Mouse (Mus musculus) mesoderm, embryonic 11.5 days (tissue): ENCODE measurements around the gene Abraxas2.

Source experiments
- DNase-seq: peaks from one replicate; pipeline ENCODE4 v3.0.0-alpha.2; 2012; ENCODE audit warnings: low read depth, low spot score

Abraxas2 gene

GRCm38 (mm10) chr7:132859042-132859958 lies at the start of gene Abraxas2:
Gene Abraxas2 (plus strand): TSS chr7:132859225.
- DNase-seq = peak; percentile 88

- no peak for DNase-seq
Observed at GRCm38 (mm10) chr7:132809721-132810120, 49.3 kb upstream of the Abraxas2 start.

DNA sequence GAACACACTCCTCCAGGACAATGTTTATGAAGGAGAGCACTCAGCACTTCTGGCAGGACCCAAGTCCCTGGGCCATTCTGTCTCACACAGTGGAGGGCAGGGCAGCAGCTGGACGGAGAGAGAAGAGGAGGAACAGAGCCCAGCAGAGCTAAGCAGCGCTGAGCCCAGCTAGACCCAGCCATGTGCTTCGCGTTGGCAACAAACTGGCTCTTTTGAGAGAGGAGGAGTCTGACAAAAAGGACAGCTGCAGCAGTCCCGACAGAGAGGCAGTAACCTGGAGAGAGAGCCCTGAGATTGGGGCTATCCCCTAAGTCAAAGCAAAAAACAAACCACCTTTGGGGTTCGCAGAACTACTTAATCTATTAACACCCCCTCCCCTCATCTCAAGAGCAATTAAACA lies 48.7 kb upstream of the Abraxas2 start:
- peak; percentile 37 for DNase-seq

- peak; percentile 92 for DNase-seq
Observed at GRCm38 (mm10) chr7:132810879-132811278, 48.1 kb upstream of the Abraxas2 start.

DNA sequence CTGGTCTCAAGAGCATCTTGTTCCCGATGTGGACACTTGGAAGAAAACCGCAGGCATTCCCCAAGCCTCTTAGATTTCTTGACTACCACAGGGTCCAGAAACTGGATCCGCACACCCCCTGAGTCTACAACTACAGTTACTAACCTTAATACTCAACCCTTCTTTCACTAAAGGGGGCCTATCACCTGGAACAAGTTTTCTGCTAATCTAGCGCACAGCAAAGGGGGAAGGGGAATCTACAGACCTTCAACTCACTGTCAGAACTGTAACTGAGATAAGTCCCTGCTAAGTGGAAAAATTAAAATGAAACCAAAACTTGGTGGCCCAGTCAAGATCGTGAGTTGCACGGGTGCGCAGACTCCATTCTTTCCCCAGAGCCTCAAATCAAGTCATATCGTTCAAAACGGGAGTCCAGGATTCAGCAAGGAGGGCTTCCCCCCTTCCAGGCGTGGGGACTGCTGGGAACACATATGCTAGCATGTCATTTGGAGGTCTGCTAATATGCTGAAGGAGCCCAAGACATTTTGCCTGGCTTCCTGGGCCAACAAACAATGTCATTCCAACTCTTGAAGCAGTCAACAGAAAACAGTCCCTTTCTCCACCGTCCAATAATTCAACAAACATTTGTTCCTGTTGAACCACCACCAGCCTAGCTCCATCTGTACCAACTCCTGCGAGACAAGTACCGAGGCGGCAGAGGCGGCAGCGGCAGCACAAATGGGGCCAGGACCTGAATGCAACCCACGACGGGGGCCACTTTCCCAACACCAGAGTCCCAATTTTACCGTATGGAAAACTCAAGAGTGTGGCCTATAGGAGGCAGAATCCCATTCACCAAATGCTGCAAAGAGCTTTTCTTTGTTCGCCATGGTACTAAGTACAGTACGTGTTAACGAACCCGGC lies 47.1 kb upstream of the Abraxas2 start:
- peak; percentile 35 for DNase-seq

DNA sequence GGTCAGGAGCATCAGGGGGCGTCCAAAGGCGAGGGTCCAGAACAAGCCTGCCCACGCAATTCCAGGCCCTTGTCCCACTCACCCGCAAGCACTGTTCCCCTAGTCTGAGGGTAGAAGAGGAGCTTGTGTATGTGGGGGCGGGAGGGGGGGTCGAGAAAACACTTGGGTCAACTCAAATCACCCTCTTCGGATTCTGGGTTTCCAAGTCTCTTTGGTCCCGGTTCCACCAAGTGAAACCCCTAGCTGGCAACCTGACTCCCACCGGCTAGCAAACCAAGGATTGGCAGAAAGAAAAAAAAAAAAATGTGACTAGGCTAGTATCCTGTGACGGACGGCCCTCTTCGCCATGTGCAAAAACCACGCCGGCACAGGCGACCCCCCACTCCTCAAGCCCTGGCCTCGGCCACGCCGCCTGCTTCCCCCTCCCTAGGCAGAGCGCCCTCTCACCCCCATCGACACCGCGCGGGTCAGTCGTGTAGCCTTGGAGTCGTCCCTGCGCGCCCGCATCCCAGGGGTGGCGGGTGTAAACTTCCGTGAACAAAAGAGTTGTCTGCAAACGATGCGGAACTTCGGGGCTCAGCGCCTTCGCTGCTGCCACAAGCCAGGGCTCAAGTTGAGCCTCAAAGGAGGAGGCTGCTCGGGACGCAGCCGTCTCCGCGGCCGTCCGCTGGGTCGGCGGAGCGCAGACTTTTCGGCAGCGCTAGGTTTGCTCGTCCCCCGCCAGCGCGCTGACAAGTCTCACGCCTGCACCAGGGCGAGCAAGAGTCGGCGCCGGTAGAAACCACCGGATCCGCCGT lies 46.2 kb upstream of the Abraxas2 start:
- peak; percentile 61 for DNase-seq

DNA sequence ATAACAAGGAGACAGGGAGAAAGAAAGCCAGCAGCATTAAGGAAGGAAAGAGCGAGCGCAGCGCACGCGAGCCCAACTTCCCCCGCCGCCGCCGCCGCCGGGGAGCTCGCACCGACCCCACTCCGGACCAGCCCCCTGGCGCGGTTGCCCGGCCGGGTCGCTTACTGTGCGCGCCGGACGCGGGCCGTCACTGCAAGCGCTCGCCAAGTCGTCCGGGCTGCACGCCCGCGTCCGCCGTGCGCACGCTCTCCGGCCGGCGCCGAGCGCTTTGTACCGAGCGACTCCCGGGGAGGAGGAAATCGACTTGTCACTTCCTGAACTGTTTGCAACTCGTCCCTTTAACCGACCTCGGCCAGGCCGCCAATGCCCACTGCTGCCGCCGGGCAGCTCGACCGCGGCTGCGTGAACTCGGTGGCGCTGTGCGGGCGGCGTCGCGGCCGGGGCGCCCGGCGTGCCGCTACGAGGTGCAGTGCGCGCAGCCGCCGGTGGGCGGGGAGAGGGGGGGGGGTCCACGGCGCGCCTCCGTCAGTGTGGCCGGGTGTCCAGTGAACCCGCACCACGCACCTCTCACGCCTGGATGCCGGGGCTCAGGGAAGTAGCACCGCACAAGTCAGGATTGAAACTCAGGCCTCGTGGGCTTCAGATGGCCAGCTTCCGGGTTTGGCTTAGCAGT lies 45.5 kb upstream of the Abraxas2 start, which contains the start of gene Fam53b:
TSS of gene Fam53b (minus strand) at position 471 of the 673 bp plus-strand sequence.
- peak; percentile 82 for DNase-seq

DNA sequence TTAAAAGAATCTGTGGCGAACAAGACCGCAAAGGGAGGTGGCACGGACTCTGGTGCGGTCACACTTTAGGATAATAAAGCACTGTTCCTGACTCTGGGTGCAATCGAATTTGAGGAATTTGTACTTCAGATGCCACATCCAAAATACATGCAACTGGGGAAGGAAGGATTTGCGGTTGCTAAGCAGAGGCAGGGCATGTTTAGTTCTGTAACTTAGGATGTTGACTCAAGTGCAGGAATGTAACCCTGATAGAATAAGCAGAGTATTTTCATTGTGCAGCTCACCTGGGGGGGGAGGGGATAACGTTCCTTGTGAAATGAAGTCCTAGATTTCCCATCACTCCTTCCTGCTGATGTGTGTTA lies 45.0 kb upstream of the Abraxas2 start:
- DNase-seq = no peak

- peak; percentile 63 for DNase-seq
Observed at GRCm38 (mm10) chr7:132815081-132815480, 43.9 kb upstream of the Abraxas2 start.

GRCm38 (mm10) chr7:132816528-132816927 lies 42.5 kb upstream of the Abraxas2 start:
- no peak for DNase-seq

DNA sequence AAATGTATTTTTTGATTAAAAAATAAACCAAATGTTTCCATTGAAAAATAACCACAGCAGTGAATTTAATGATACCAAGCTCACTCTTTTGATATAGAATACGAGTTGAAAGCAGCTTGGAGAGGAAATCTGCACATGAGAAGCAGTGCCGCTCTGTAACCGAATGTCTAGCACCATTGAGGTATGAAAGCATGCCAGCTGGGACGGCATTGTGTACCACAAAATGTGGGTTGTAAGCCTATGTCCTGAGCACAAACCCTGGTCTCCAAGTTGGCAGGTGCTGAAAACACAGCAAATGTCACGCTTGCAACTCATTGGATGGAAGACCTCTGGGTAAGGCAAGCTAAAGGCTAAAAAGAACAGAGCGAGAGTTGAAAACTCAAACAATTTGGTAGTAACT lies 42.0 kb upstream of the Abraxas2 start:
- DNase-seq = no peak

DNA sequence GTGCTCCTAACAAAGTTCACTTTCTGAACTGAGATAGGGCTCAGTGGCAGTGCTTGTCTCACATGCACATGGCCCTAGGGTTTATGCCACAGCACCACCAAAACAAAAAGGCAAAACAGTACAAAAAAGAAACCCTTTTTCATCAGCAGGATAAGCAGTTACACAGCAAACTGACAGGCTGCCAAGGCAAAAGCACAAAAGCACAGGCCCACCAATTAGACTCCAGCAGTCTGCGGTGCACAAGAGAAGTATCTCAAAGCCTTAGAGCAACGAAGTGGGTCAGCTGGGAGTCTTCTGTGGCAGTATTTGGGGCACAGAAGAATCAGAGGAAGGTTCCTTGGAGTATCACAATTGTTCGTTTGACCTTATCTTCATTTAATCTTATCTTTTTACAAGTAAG lies 38.3 kb upstream of the Abraxas2 start:
- DNase-seq = no peak

- no peak for DNase-seq
Observed at GRCm38 (mm10) chr7:132823832-132824231, 35.2 kb upstream of the Abraxas2 start.

DNA sequence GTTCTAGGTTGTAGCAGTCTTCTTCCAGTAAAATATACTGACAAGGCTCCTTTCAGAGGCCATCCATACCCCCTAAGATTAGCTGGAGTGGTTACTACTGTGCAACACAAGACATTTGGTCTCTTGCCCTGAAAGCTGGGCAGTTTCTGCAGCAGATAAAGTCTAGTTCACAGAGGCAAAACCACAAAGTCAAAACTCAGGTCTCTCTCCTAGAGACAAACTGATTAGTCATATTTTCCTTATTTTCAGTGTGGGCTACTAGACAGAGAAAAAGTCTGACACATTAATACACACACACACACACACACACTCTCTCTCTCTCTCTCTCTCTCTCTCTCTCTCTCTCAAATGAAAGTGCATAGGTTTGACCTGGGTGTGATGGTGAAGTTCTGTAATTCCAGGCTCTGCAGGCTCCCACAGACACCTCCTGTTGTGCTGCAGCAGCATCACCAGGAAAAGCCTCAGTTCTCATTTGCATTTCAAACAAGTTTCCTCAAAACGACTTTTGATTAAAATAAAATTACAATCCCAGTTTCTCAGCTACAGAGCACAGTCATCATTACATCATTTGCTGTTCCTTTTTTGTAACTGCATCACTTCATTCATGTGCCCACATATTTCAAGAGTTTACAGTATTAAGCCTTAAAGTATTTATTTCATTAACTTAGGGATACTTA lies 34.5 kb upstream of the Abraxas2 start:
- no peak for DNase-seq

DNA sequence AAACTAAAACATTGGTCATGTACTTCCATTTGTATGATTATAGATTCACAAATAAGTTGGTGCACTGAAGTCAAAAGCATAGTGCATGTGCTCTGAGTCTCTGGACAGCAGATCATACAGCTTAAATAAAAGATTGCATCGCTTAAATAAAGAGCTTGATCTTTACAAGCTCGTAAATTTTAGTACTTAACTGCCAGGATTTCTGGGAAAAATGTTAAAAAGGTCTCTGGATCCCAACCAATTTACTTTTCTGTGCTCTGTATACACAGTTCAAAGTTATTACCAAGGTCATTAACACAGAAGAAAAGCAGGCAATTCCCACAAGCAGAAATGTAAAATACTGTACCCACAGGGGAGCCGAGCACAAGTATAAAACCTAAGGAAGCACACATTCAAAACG lies 28.1 kb upstream of the Abraxas2 start:
- DNase-seq = no peak

GRCm38 (mm10) chr7:132841287-132841686 lies 17.7 kb upstream of the Abraxas2 start:
- DNase-seq = no peak

GRCm38 (mm10) chr7:132842455-132842854 lies 16.6 kb upstream of the Abraxas2 start:
- no peak for DNase-seq

GRCm38 (mm10) chr7:132843152-132843551 lies 15.9 kb upstream of the Abraxas2 start:
- no peak for DNase-seq

DNA sequence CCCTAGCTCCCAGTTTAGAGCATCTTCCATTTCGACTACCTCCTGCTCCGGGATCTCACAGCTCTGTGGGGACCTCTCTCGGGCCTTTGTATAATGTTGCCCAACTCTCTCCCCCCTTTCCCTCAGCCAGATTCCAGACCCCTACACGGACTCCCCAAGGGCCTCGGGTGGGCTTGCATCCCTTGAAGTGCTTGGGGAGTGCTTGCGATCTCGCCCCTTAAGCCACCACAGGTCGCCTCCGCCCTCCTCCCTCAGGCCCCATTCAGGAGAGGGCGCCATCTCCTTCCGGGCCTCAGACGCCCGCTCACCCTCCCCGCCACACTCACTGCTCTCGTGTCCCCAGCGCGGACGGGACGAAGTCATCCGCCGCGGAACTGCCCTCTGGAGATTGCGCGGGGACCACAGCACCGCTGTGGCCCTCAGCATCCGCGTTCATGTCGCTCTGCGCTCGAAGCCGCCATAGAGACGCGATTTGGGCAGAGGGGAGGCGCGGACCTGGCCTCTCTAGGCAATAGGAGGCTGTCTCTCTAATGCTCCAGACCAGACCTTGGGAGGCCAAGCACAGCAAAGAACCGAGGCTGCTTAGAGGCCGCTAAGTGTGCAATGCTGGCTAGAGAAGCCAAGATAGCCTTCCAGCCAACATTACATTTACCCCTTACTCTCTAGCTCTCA lies 6.7 kb upstream of the Abraxas2 start, which contains the start of gene Eef1akmt2:
TSS of gene Eef1akmt2 (minus strand) at position 501 of the 672 bp plus-strand sequence.
- DNase-seq = peak; percentile 89

DNA sequence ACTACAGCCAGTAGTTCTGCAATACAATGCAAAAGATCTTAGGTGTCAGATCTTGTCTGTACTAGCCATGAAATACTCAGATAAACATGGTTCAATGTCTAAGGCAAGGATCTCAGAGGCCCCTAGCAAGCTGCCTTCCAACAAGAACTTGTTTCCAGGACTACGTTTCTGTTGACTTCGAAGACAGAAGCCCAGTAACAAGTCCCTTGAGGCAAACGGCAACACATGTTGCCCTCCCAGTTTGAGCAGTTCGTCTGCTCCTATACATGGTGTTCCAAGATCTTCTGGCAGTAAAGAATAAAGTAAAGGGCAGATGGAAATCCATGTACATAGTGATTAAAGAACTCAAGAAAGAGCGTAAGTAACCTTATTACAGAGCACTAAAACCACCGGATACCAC lies 5.7 kb upstream of the Abraxas2 start:
- no peak for DNase-seq
